Mouse (Mus musculus): Measurements from ENCODE around the gene Gpx6. TPM values are rescaled to one million over a fixed set of nuclear protein-coding genes. Genes with fewer than 3 reads are reported as not detected.
A peak's percentile ranks its signal among the peaks of the same experiment; 100 is the strongest.

Gene Gpx6
- total RNA-seq, 1 experiment from 2014 or later: not detected

GRCm38 (mm10) chr13:21320262-21320661, 8.3 kb downstream of the Gpx6 start:
- no peak for ATAC-seq (replicated peaks in 1 of 2; ENCODE audit: insufficient read depth in 1 of 2, low FRiP score in 2 of 2, low TSS enrichment in 1 of 2, low read depth in 1 of 2, poor library complexity in 2 of 2, severe bottlenecking in 2 of 2)

- no peak for ATAC-seq (replicated peaks in 1 of 2; ENCODE audit: insufficient read depth in 1 of 2, low FRiP score in 2 of 2, low TSS enrichment in 1 of 2, low read depth in 1 of 2, poor library complexity in 2 of 2, severe bottlenecking in 2 of 2)
Measured at GRCm38 (mm10) chr13:21321890-21322494, 10.1 kb downstream of the Gpx6 start.

DNA sequence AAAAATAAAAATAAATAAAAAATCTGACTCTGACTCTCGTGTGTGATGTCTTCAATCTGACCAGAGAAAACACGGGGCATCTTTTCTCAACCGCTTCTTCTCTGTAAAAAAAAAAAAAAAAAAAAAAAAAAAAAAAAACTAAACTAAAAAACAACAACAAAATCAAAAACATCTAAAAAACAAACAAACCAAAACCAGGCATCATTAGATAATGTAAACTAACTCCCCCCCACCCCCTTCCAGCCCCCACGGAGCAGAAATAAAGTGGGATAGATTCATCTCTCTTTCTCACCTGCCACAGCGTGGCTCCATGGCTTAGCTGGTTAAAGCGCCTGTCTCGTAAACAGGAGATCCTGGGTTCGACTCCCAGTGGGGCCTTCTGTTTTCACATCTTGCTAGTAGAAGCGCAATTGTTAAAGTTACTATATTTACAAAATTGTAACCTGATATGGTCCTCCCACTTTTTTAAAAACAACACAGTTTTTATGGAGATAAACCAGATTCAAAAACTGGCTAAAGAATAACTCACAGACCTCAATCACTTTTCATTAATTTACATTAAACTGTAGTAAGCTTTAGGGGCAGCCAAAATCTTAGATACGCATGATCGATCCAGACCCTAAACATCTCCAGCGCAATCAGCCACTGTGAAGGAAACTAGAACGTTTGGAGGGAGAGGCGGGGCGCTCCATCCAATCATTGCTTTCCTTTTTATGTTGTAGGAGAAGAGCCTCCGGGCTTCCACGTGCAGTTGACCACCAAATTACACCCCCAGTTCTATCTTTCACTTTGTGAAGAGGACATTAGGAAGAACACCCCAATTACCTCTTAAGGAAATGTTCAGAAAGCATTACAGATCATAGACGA, 10.8 kb downstream of the Gpx6 start:
- no peak for ATAC-seq (replicated peaks in 1 of 2; ENCODE audit: insufficient read depth in 1 of 2, low FRiP score in 2 of 2, low TSS enrichment in 1 of 2, low read depth in 1 of 2, poor library complexity in 2 of 2, severe bottlenecking in 2 of 2)

GRCm38 (mm10) chr13:21323405-21323804, 11.5 kb downstream of the Gpx6 start:
- ATAC-seq (replicated peaks in 1 of 2; ENCODE audit: insufficient read depth in 1 of 2, low FRiP score in 2 of 2, low TSS enrichment in 1 of 2, low read depth in 1 of 2, poor library complexity in 2 of 2, severe bottlenecking in 2 of 2): peak; percentile 60 to 70

- ATAC-seq (replicated peaks in 1 of 2; ENCODE audit: insufficient read depth in 1 of 2, low FRiP score in 2 of 2, low TSS enrichment in 1 of 2, low read depth in 1 of 2, poor library complexity in 2 of 2, severe bottlenecking in 2 of 2): peak in 1 of 2 experiments; percentile 15; a peak in 1 of 4 replicates
Measured at GRCm38 (mm10) chr13:21326191-21326590, 14.3 kb downstream of the Gpx6 start.

DNA sequence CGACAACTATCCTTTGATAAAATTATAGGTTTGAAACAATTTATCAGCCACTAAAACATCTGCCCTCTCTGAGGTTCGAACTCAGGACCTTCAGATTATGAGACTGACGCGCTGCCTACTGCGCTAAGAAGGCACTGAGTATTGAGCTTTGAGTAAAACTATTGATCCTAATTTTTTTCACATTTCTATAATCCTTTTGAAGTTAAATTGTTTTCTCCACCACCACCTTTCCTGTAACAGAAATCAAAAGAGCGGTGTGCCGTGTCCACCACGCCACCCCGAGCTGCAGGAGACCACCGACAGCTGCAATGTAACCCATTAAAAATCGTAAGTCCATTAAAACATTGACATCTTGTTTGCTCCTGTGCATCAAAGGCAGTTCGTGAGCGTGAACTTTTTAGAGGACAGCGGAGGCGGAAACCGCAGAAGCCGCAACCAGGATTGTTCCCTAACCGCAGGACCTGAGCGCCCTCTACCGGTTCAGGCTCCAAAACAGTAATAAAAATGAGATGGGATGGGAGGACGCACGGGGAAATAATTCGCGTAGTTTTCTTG, 14.8 kb downstream of the Gpx6 start:
- peak; percentile 14 to 64; a peak in 2 of 4 replicates for ATAC-seq (replicated peaks in 1 of 2; ENCODE audit: insufficient read depth in 1 of 2, low FRiP score in 2 of 2, low TSS enrichment in 1 of 2, low read depth in 1 of 2, poor library complexity in 2 of 2, severe bottlenecking in 2 of 2)

DNA sequence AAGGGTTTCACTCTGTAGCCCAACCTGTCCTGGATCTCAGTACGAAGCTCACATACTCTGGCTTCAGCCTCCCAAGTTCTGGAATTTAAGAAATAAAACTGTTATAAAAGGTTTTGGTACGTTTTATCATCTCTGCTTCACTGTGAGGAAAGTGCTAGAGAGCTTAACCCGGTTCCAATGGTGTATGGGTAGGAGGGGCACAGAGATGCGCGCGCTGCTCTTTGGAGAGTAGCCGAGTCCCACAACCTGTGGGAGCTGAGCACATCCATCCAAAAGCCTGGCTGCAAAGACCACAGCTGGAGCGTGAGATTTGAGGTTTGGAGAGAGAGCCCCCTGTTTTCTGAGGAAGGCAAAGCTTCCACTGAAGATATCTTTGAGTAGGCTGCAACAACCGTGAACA, 15.5 kb downstream of the Gpx6 start:
- no peak for ATAC-seq (replicated peaks in 1 of 2; ENCODE audit: insufficient read depth in 1 of 2, low FRiP score in 2 of 2, low TSS enrichment in 1 of 2, low read depth in 1 of 2, poor library complexity in 2 of 2, severe bottlenecking in 2 of 2)

DNA sequence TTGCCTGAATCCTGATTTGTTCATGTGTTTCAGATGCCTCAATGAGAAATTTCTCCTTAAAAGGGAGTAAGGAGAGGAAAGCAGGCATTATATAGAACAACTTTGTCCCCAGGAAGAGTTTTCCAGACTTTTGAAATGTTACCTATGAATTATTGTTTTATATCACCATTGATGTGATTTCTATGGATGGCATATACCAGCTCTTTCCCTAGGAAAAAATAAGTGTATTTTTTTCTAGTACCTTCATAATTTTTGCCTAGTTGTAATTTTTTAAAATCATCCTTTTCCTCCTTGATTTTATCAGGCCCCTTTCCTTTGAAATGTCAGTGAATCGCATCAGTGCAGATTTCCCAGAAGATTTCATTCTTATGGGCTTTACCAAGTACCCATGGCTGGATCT, 34.7 kb downstream of the Gpx6 start, which contains the start of gene Olfr1367:
TSS of gene Olfr1367 (plus strand) at position 301 of the 400 bp plus-strand sequence.
- ATAC-seq (replicated peaks in 1 of 2; ENCODE audit: insufficient read depth in 1 of 2, low FRiP score in 2 of 2, low TSS enrichment in 1 of 2, low read depth in 1 of 2, poor library complexity in 2 of 2, severe bottlenecking in 2 of 2): no peak

DNA sequence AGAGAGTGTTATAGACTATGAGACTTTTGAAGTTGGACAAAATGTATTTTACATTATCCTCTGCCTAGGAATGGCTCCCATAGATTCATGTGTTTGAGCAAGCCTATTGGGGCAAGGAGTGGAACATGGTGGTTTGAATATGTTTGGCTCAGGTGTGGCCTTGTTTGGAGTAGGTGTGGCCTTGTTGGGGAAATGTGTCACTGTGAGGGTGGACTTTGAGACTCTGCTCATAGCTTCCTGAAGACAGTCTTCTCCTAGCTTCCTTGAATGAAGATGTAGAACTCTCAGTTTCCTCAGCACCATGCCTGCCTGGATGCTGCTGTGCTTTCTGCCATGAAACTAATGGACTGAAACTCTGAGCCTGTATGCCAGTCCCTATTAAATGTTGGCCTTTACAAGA, 38.7 kb downstream of the Gpx6 start:
- no peak for ATAC-seq (replicated peaks in 1 of 2; ENCODE audit: insufficient read depth in 1 of 2, low FRiP score in 2 of 2, low TSS enrichment in 1 of 2, low read depth in 1 of 2, poor library complexity in 2 of 2, severe bottlenecking in 2 of 2)

GRCm38 (mm10) chr13:21362621-21363248, 50.8 kb downstream of the Gpx6 start, which contains the start of gene Zscan12:
Zscan12 (plus strand) TSS chr13:21362820.
- ATAC-seq (replicated peaks in 1 of 2; ENCODE audit: insufficient read depth in 1 of 2, low FRiP score in 2 of 2, low TSS enrichment in 1 of 2, low read depth in 1 of 2, poor library complexity in 2 of 2, severe bottlenecking in 2 of 2): peak; percentile 90 to 95

- no peak for ATAC-seq (replicated peaks in 1 of 2; ENCODE audit: insufficient read depth in 1 of 2, low FRiP score in 2 of 2, low TSS enrichment in 1 of 2, low read depth in 1 of 2, poor library complexity in 2 of 2, severe bottlenecking in 2 of 2)
Measured at GRCm38 (mm10) chr13:21363719-21364118, 51.8 kb downstream of the Gpx6 start.

- no peak for ATAC-seq (replicated peaks in 1 of 2; ENCODE audit: insufficient read depth in 1 of 2, low FRiP score in 2 of 2, low TSS enrichment in 1 of 2, low read depth in 1 of 2, poor library complexity in 2 of 2, severe bottlenecking in 2 of 2)
Measured at GRCm38 (mm10) chr13:21366635-21367034, 54.7 kb downstream of the Gpx6 start.

Other genes starting within 250 kb of the Gpx6 start
- not detected in 2 replicates for gene Olfr1370, start 237.2 kb upstream of the Gpx6 start, total RNA-seq (2017)
- 0.06 TPM in 1 of 2 replicates, not detected in the other for gene Olfr1369-ps1, start 200.6 kb upstream of the Gpx6 start, total RNA-seq (2017)
- gene Olfr263, start 182.5 kb upstream of the Gpx6 start, total RNA-seq (2017): not detected in 2 replicates
- gene Olfr1368, start 166.3 kb upstream of the Gpx6 start, total RNA-seq (2017): not detected in 2 replicates
- gene Trim27, start 132.7 kb upstream of the Gpx6 start, total RNA-seq (2017): 150 and 162 TPM in 2 replicates
- not detected in 2 replicates for gene Gpx5, start 19.4 kb upstream of the Gpx6 start, total RNA-seq (2017)
- not detected in 2 replicates for gene Olfr1367, start 34.8 kb downstream of the Gpx6 start, total RNA-seq (2017)
- gene Zscan12, start 50.7 kb downstream of the Gpx6 start, total RNA-seq (2017): 10.2 and 12.5 TPM in 2 replicates
- 41.1 and 49.8 TPM in 2 replicates for gene Zkscan3, start 90.6 kb downstream of the Gpx6 start, total RNA-seq (2017)
- gene Pgbd1, start 128.9 kb downstream of the Gpx6 start, total RNA-seq (2017): 0.88 and 2.2 TPM in 2 replicates
- 38.0 and 39.3 TPM in 2 replicates for gene Zscan26, start 141.6 kb downstream of the Gpx6 start, total RNA-seq (2017)
- 1.7 TPM in 1 of 2 replicates, not detected in the other for gene Nkapl, start 156.4 kb downstream of the Gpx6 start, total RNA-seq (2017)
- 1.4 and 1.6 TPM in 2 replicates for gene Zkscan4, start 166.8 kb downstream of the Gpx6 start, total RNA-seq (2017)
- not detected in 2 replicates for gene Gm10065, start 167.3 kb downstream of the Gpx6 start, total RNA-seq (2017)
- 0.19 and 0.25 TPM in 2 replicates for gene AK157302, start 183.1 kb downstream of the Gpx6 start, total RNA-seq (2017)
- 2.6 and 6.6 TPM in 2 replicates for gene Gm11273, start 189.3 kb downstream of the Gpx6 start, total RNA-seq (2017)
- gene Zkscan8, start 219.0 kb downstream of the Gpx6 start, total RNA-seq (2017): 18.2 and 21.3 TPM in 2 replicates
- not detected in 2 replicates for gene Olfr1366, start 230.7 kb downstream of the Gpx6 start, total RNA-seq (2017)
- not detected in 2 replicates for gene Olfr1535, start 247.8 kb downstream of the Gpx6 start, total RNA-seq (2017)

All from hematopoietic stem cell, adult 5-6 weeks (primary cell).